Mouse (Mus musculus) urinary bladder, postnatal 10 days (tissue): Measurements from ENCODE around the gene Tac2.
"Not testable (repeated sequence)": the region's sequence is repeated elsewhere in the genome, so short reads cannot be mapped to it uniquely, and the experiment has no call there.

Experiments
- DNase-seq: peaks from one replicate; pipeline ENCODE4 v3.0.0; 2022; ENCODE audit warnings: low spot score

Gene Tac2

DNA sequence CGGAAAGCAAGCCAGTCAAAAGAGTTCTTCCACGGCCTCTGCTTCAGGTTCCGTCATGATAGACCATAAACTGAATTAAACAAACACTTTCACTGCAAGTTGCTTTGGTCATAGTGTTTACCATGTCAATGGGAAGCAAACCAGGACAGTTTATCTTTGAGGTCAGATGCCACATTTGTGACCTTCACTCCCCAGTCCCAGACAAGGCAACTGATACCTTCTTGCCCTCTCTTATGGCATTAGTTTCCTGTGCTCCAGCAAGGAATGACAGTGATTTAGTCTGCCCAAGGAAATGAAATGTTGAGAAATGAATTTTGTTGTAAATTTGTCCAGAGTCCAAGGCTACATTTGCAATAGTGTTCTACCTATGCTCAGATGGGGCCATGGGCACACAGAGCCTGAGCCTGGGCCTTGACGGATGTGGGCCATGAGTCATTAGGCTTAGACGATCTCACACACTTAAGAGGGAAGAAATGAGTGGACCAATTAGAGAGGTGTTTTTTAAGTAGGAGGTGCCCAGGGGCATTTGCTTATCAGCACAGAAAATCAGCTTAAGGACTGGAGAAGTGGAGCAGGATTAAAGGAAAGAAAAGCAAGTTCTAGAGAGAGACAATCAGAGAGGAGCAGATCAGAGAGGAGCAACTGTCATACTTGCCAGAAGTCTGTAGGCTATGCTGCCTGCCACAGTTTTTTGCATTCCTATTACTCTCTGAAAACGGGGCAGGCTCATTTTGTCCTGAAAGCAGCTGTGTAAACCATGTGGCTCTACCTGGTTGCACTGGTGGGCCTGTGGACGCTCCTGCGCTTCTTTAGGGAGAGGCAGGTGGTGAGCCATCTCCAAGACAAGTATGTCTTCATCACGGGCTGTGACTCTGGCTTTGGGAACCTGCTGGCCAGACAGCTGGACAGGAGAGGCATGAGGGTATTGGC lies 35.2 kb downstream of the Tac2 start, which contains the start of the genes Rdh1 and Rdh16f1:
TSS of gene Rdh1 (plus strand) at position 541 of the 930 bp plus-strand sequence.
TSS of gene Rdh16f1 (plus strand) at position 607 of the 930 bp plus-strand sequence.
- DNase-seq: no peak

DNA sequence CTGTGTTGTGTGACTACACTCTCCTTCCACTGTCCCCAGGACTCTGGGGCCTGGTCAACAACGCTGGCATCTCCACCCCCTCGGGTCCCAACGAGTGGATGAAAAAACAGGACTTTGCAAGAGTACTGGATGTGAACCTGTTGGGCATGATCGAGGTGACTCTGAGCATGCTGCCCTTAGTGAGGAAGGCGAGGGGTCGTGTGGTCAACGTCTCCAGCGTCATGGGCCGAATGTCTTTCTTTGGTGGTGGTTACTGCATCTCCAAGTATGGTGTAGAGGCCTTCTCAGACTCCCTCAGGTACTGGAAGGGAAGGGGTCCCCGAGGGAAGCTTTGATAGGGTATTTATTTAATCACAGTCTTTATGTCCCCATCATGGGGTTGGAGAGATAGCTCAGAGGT lies 38.6 kb downstream of the Tac2 start:
- DNase-seq: not testable (repeated sequence)

DNA sequence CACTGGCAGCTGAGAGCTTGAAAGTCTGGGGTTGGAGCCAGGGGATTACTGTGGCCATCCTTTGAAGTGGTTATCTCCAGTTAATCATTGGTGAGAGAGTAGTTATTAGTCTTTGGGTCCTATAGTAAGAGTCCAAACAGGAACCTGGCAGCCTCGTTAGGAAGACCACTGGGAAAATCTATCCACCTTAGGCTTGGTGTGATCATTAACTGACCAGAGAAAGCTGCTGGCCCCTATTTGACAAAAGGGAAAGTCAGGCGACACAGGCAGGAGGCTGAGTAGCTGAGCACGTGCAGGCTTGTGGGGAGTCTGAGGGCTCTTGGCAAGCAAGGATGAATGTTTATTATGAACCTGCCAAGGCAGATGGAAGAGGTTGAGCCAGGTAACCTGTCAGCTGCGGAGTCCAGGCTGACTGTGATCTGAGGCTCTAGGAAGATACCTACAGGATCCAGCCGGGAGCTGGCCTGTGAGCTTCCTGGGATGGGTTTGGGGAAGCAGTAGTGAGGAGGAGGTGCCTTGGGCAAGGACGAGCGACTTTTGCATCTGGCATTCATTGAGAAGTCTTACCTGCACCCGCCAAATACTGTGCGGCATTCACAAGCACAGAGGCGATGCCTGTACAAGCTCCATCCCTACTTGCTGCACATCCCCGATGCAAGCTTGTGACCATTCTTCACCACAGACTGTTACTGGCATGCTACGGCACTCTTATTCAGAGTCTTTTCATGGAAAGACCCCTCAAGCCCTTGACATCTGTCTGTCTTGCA lies 39.8 kb downstream of the Tac2 start:
- DNase-seq: no peak

DNA sequence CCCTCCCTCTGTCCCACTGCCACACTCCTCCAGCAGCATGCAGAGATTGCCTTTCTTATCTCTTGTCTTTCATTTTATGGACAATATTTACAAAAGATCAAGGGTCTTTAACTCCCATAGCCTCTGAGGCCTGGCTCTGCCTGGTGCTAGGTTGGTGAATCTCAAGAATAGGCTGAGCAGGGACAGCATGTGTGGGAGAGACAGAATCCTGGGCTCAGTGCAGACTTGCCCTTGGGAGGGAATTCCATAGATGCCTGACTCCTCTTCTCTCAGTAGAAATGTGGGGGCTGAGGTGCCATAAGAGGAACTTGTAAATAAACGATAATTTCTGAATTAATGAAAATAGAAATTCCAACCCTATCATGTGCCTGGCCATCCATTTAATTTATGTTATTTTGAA lies 42.3 kb downstream of the Tac2 start:
- no peak for DNase-seq

DNA sequence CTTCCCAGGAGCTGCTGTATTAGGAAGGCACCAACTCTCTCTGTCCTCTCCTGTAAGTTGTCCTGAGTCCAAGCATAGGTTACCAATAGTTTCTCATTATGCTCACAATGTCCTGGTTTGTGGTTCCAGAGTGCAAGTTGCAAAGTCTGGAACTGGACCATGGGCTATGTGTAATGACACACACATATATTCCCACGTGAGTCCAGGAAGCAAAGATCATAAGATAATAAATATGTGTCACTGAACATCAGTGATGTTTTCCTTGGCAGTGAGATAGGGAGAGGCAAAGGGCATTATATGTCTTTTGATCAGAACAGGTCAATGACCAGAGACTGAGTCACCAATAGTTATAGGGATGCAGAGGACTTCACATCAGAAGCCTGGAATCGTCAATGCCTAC lies 51.7 kb downstream of the Tac2 start, which contains the start of gene Rdh9:
TSS of gene Rdh9 (plus strand) at position 376 of the 400 bp plus-strand sequence.
- no peak for DNase-seq
